Mouse (Mus musculus) megakaryocyte, adult 5-6 weeks (primary cell): ENCODE results near the gene Ctcf. TPM values are rescaled to one million over a fixed set of nuclear protein-coding genes. Genes with fewer than 3 reads are reported as not detected.

Experiments used
- ATAC-seq: 2 replicates; pipeline ENCODE4 v1.8.0; 2016; ENCODE audit warnings: mild to moderate bottlenecking, inconsistent platforms; ENCODE audit not compliant: poor library complexity, severe bottlenecking
- total RNA-seq, 2 experiments: library from RNA; stranded (forward) in 1 of 2; stranded (reverse) in 1 of 2; fragments of 153-499, 151-499 nt in 1 of 2; fragments of 221-1000, 200-1000 nt in 1 of 2; gene quantifications; 2 replicates each; pipeline versions ENCODE4 v1.2.3 to v1.2.4; 2015 to 2017

Gene Ctcf
- total RNA-seq, 2 experiments from 2014 or later, result 98.3 to 101 TPM

- ATAC-seq, result no peak
Measured at GRCm38 (mm10) chr8:105699488-105700215, 63.3 kb downstream of the Ctcf start.

GRCm38 (mm10) chr8:105700566-105700965, 64.2 kb downstream of the Ctcf start:
- peak; percentile 75 for ATAC-seq

- peak; percentile 76 for ATAC-seq
Measured at GRCm38 (mm10) chr8:105700966-105701824, 64.8 kb downstream of the Ctcf start, which contains the start of the genes Acd and Pard6a. Acd (minus strand) TSS chr8:105701102. Pard6a (plus strand) TSS chr8:105701148.

- no peak for ATAC-seq
Measured at GRCm38 (mm10) chr8:105702001-105702401, 65.6 kb downstream of the Ctcf start.

- no peak for ATAC-seq
Measured at GRCm38 (mm10) chr8:105702731-105703415, 66.5 kb downstream of the Ctcf start.

GRCm38 (mm10) chr8:105704146-105704812, 67.9 kb downstream of the Ctcf start:
- no peak for ATAC-seq

- ATAC-seq, result no peak
Measured at GRCm38 (mm10) chr8:105704955-105705354, 68.6 kb downstream of the Ctcf start.

- no peak for ATAC-seq
Measured at GRCm38 (mm10) chr8:105706426-105706825, 70.1 kb downstream of the Ctcf start.

- peak; percentile 97 for ATAC-seq
Measured at GRCm38 (mm10) chr8:105707498-105708403, 71.4 kb downstream of the Ctcf start, which contains the start of the genes 4933405L10Rik and Enkd1. 4933405L10Rik (plus strand) TSS chr8:105707655. Enkd1 (minus strand) TSS chr8:105708210.

GRCm38 (mm10) chr8:105708675-105709074, 72.3 kb downstream of the Ctcf start:
- no peak for ATAC-seq

- ATAC-seq, result no peak
Measured at GRCm38 (mm10) chr8:105709317-105709716, 72.9 kb downstream of the Ctcf start.

GRCm38 (mm10) chr8:105712286-105712685, 75.9 kb downstream of the Ctcf start:
- ATAC-seq, result no peak

- peak; percentile 83 for ATAC-seq
Measured at GRCm38 (mm10) chr8:105714139-105714538, 77.8 kb downstream of the Ctcf start.

GRCm38 (mm10) chr8:105715042-105715441, 78.7 kb downstream of the Ctcf start:
- peak; percentile 63 for ATAC-seq

GRCm38 (mm10) chr8:105716302-105716945, 80.1 kb downstream of the Ctcf start:
- ATAC-seq, result no peak

GRCm38 (mm10) chr8:105719637-105720036, 83.3 kb downstream of the Ctcf start:
- ATAC-seq, result no peak

- no peak for ATAC-seq
Measured at GRCm38 (mm10) chr8:105722861-105723260, 86.5 kb downstream of the Ctcf start.

GRCm38 (mm10) chr8:105725726-105726125, 89.4 kb downstream of the Ctcf start:
- ATAC-seq, result no peak
